Mouse (Mus musculus): ENCODE results near the gene Acnat1.
"Not testable (repeated sequence)": the region's sequence is repeated elsewhere in the genome, so short reads cannot be mapped to it uniquely, and the experiment has no call there.

Gene Acnat1

GRCm38 (mm10) chr4:49456171-49456570 lies 17.5 kb downstream of the Acnat1 start:
- DNase-seq (ENCODE audit: low spot score in 2 of 2) = no peak

GRCm38 (mm10) chr4:49451848-49452551 lies 21.7 kb downstream of the Acnat1 start:
- DNase-seq (ENCODE audit: low spot score in 2 of 2) = no peak

- DNase-seq (ENCODE audit: low spot score in 2 of 2) = peak; percentile 11 to 46
Measured at GRCm38 (mm10) chr4:49451133-49451847, 22.4 kb downstream of the Acnat1 start.

- DNase-seq (ENCODE audit: low spot score in 2 of 2) = not testable (repeated sequence)
Measured at GRCm38 (mm10) chr4:49436968-49437367, 36.7 kb downstream of the Acnat1 start.

GRCm38 (mm10) chr4:49410151-49410550 lies 63.6 kb downstream of the Acnat1 start:
- not testable (repeated sequence) for DNase-seq (ENCODE audit: low spot score in 2 of 2)

GRCm38 (mm10) chr4:49407957-49408356 lies 65.8 kb downstream of the Acnat1 start, which contains the start of gene Acnat2:
Gene Acnat2 (minus strand): TSS chr4:49408151.
- not testable (repeated sequence) for DNase-seq (ENCODE audit: low spot score in 2 of 2)

Measured in urinary bladder, adult 18-20 months (tissue).